Comparison of ENCODE assay signal across 25 mouse cellular contexts in genomic region chr2:29606460-29606859, GRCm38 (mm10).
"Had no signal": no experiment of that assay in that cellular context is flagged by ENCODE, and none has a peak within 500 bp of the region (broad histone marks: within the 10 kb centered on the region; RNA-seq: fewer than 3 reads in every experiment).

No protein-coding gene starts in this region.

- H3K9me3 ChIP-seq: heart, embryonic 15.5 days; hindbrain, embryonic 13.5 days; hindbrain, embryonic 15.5 days; kidney, embryonic 15.5 days; limb, embryonic 13.5 days; limb, embryonic 15.5 days; liver, embryonic 12.5 days had no signal

- H3K4me2 ChIP-seq: heart, embryonic 11.5 days; heart, embryonic 15.5 days; hindbrain, embryonic 13.5 days; hindbrain, embryonic 15.5 days; kidney, embryonic 15.5 days; limb, embryonic 13.5 days; limb, embryonic 15.5 days; liver, embryonic 12.5 days had no signal

- ATAC-seq: hindbrain, postnatal 0 days; intestine, embryonic 16.5 days; liver, embryonic 12.5 days had no signal

- H3K27ac ChIP-seq: heart, adult 2 months; heart, embryonic 15.5 days; hindbrain, embryonic 13.5 days; hindbrain, embryonic 15.5 days; hindbrain, postnatal 0 days; kidney, embryonic 15.5 days; kidney, postnatal 0 days; limb, embryonic 13.5 days; limb, embryonic 15.5 days; liver, embryonic 12.5 days; liver, embryonic 14.5 days had no signal

- H3K9ac ChIP-seq: heart, embryonic 15.5 days; hindbrain, embryonic 13.5 days; hindbrain, embryonic 15.5 days; kidney, embryonic 15.5 days; limb, embryonic 13.5 days; limb, embryonic 15.5 days; liver, embryonic 12.5 days; liver, embryonic 14.5 days had no signal

- H3K4me3 ChIP-seq: heart, adult 2 months; heart, embryonic 15.5 days; hindbrain, embryonic 13.5 days; hindbrain, embryonic 15.5 days; kidney, embryonic 15.5 days; limb, embryonic 13.5 days; limb, embryonic 15.5 days; liver, embryonic 12.5 days had no signal

- DNase-seq: gastrocnemius, postnatal 10 days; gastrocnemius, postnatal 25 days; heart, adult 2 months; heart, postnatal 14 days; heart, postnatal 4 days; kidney, adult 11 months; kidney, adult 2 months; kidney, adult 9 months; kidney, postnatal 14 days; kidney, postnatal 36 days; layer of hippocampus, adult 9-11 months; layer of hippocampus, postnatal 36 days; left cerebral cortex, postnatal 4 days had no signal

- H3K4me1 ChIP-seq: hindbrain, embryonic 13.5 days; hindbrain, embryonic 15.5 days; limb, embryonic 13.5 days; liver, embryonic 12.5 days had no signal

- H3K36me3 ChIP-seq: heart, embryonic 15.5 days; hindbrain, embryonic 13.5 days; hindbrain, embryonic 15.5 days; kidney, embryonic 15.5 days; limb, embryonic 13.5 days; limb, embryonic 15.5 days; liver, embryonic 12.5 days had no signal
